Mouse (Mus musculus) granulocyte monocyte progenitor cell, adult 5-6 weeks (primary cell): ENCODE measurements at regions not wholly inside any gene's neighbourhood (a gene's known extent, or its start where the extent isn't known, plus 50 kb on each side); places are given as distances from the start of the nearest gene placed in this dataset.

Source experiments
- ATAC-seq: replicated peaks from 2 replicates; pipeline ENCODE4 v1.8.0; 2016; ENCODE audit warnings: mild to moderate bottlenecking, moderate TSS enrichment, inconsistent platforms; ENCODE audit not compliant: poor library complexity, severe bottlenecking

- ATAC-seq, result no peak
Measured at GRCm38 (mm10) chr9:61081474-61082021, 287.2 kb downstream of the Uaca start.

GRCm38 (mm10) chr9:61084655-61085230, 287.4 kb upstream of the Tle3 start:
- no peak for ATAC-seq

- ATAC-seq, result no peak
Measured at GRCm38 (mm10) chr9:61087035-61087434, 285.1 kb upstream of the Tle3 start.

- peak; percentile 67 for ATAC-seq
Measured at GRCm38 (mm10) chr9:61089066-61089686, 283.0 kb upstream of the Tle3 start.

- peak; percentile 56 for ATAC-seq
Measured at GRCm38 (mm10) chr9:61091036-61091435, 281.1 kb upstream of the Tle3 start.

- no peak for ATAC-seq
Measured at GRCm38 (mm10) chr9:61092834-61093479, 279.2 kb upstream of the Tle3 start.

- no peak for ATAC-seq
Measured at GRCm38 (mm10) chr9:61095069-61095775, 276.9 kb upstream of the Tle3 start.

- no peak for ATAC-seq
Measured at GRCm38 (mm10) chr9:61101741-61102450, 270.3 kb upstream of the Tle3 start.

GRCm38 (mm10) chr9:61102451-61103358, 269.5 kb upstream of the Tle3 start:
- ATAC-seq, result no peak

GRCm38 (mm10) chr9:61105550-61106280, 266.5 kb upstream of the Tle3 start:
- ATAC-seq, result peak; percentile 65

- ATAC-seq, result no peak
Measured at GRCm38 (mm10) chr9:61109519-61110285, 262.5 kb upstream of the Tle3 start.

GRCm38 (mm10) chr9:61111206-61111605, 261.0 kb upstream of the Tle3 start:
- no peak for ATAC-seq

GRCm38 (mm10) chr9:61111733-61112415, 260.3 kb upstream of the Tle3 start:
- peak; percentile 53 for ATAC-seq

GRCm38 (mm10) chr9:61119252-61119651, 252.9 kb upstream of the Tle3 start:
- peak; percentile 88 for ATAC-seq

GRCm38 (mm10) chr9:61120531-61120930, 251.6 kb upstream of the Tle3 start:
- no peak for ATAC-seq

GRCm38 (mm10) chr9:61120931-61121391, 251.2 kb upstream of the Tle3 start:
- ATAC-seq, result peak; percentile 45

GRCm38 (mm10) chr9:61123431-61123830, 248.7 kb upstream of the Tle3 start:
- ATAC-seq, result no peak
